Mouse (Mus musculus) frontal cortex, postnatal 14 days (tissue): Measurements from ENCODE around the gene Dedd.

ENCODE experiments used
- DNase-seq, 2 experiments: peaks; one replicate each; pipeline ENCODE4 v3.0.0; 2022; ENCODE audit warnings: low spot score in 2 of 2

Gene Dedd

GRCm38 (mm10) chr1:171360656-171361055 lies 31.7 kb downstream of the Dedd start, which contains the start of gene Klhdc9:
Klhdc9 (minus strand) TSS chr1:171360798.
- peak; percentile 84 to 94 for DNase-seq

- peak in 1 of 2 experiments; percentile 63 for DNase-seq
Measured at GRCm38 (mm10) chr1:171361106-171362103, 32.5 kb downstream of the Dedd start.

DNA sequence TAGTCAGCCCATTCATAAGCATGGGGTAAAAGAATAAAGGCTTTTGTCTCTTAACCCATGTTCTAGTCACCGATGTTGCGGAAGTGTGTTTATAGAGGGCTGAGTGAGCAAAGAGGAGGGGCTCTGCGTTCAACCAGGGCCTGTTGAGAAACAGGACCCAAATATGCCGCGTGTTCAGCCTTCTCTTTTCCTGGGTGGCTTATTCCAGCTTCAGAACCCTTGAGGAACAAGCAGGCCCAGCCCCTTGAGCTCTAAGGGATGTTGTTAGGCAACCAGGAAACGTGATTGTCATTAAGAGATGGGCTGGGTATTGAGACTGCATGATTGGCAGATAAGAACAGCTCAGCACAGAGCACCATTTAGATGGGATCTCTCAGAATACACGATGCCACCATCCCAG lies 37.0 kb downstream of the Dedd start:
- no peak for DNase-seq

DNA sequence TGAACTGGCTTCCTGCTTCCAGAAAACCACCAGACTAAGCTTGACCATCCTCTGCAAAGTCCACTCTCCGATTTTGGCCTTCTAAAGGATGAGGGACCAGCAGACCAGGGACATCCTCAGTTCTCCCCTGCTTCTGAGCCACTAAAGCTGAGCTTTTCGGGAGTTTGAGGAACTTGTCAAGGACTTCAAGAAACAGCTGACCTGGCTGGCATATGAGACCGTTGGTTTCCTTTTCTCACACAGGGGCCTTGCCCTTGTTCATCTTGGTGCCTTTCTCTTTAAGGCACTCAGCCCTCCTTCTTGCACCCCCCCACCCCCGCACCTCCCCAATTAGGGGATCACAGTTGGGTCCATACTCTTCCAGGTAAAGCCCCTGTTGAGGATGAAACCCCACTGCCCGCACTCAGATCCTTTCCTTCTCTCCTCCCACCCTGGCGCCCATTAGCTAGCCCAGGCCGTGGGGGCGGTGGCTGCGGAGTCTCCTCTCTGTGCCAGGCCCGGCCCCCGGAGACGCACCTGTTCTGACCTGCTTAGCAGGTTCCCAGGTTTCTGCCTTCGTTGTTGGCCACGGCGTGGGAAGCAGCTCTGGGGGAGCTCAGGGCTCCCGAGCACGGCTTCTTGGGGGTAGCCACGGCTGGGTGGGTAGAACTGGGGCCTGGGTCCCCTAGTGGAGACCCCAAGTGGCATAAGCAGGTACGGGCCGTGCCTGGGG lies 41.1 kb downstream of the Dedd start, which contains the start of gene Nectin4:
TSS of gene Nectin4 (plus strand) at position 255 of the 712 bp plus-strand sequence.
- DNase-seq = no peak

DNA sequence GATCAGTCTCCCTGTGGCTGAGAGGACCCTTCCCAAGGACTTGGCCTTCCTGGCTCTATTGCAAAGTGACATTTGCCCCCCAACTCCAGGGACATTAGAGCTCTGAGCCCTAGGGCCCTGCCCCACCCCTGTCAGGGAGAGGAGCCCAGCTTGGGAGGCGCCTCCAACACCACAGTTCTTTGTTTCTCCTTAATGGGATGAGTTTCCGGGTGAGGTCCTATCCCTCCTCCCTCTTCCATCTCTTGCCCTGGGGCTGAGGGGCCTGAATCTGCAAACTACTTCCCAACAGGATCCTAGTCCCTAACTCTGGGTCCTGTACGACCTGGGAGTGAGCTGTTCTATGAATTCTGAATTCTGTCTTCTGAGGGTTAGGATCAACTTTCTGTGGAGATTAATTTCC lies 43.9 kb downstream of the Dedd start:
- DNase-seq = no peak

- no peak for DNase-seq
Measured at GRCm38 (mm10) chr1:171373946-171374345, 45.0 kb downstream of the Dedd start.

DNA sequence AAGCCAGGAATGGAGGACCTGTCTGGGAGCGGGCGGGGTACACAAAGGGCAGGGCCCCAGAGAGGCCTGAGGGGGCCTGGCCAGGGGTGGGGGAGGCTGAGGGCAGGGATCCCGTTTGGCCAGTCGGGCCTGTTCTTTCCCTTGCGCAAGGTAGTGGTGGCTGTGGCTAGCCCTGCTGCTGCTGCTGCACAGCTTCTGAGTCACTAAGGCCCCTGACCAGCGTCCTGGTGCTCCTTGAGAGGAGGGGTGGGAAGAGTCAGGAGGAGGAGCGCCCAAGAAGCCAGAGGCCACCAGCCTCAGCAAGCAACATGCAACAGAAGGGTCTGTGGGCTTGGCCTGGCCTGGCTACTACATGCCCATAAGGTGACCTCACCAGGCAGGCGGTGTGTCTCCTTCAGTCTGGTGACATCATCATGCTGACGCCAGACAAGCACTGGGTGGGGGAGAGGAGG lies 46.7 kb downstream of the Dedd start:
- DNase-seq = no peak

DNA sequence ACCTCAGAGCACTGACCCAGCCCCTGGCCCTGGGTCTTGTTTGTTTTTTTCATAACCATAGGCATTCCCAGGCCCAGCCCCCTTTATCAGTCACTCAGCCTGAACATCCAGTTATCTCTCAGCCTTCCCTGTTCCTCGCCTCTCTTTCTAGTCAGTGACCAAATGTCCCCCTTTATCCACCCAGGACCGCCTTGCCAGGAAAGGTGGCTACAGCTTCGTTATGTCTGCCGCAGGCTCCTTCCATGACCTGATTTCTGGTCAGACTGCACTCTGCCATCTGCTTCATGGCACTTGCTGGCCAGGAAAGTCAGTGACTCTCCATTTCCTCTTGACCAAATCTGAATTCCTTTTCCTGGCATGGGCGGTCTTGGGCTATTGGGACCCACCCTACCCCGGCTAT lies 49.4 kb downstream of the Dedd start:
- DNase-seq = no peak

- DNase-seq = peak; percentile 53 to 62
Measured at GRCm38 (mm10) chr1:171379935-171380599, 51.1 kb downstream of the Dedd start.

DNA sequence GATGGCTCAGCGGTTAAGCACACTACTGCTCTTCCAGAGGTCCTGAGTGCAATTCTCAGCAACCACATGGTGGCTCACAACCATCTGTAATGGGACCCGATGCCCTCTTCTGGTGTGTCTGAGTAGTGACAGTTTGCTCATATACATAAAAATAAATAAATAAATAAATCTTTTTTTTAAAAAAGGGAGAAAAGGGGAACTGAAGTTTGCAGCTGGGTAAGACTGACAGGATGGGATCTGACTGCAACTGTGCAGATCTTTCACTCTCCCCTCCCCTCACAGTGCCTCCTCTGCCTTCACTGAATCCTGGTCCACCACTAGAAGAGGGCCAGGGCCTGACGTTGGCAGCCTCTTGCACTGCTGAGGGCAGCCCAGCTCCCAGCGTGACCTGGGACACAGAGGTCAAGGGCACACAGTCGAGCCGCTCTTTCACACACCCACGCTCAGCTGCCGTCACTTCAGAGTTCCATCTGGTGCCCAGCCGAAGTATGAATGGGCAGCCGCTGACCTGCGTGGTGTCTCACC lies 53.2 kb downstream of the Dedd start:
- DNase-seq = no peak

DNA sequence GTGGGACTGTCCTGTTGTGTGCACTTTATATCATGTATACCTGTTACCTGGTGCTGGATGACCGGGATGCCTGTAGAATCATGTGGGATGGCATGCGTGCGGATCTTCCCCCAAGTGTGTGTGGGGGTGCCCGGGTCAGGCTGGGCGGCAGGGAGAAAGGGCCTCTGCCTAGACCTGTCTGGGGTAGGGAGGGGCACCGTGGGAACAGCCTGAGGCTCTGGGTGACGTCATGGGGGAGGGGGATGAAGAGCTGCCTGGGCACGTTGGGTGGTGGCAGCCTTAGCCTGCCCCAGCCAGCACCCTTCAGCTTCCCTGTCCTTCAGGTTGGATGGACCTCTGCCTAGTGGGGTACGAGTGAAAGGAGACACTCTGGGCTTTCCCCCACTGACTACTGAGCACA lies 55.4 kb downstream of the Dedd start:
- DNase-seq = no peak

GRCm38 (mm10) chr1:171385171-171385570 lies 56.2 kb downstream of the Dedd start:
- DNase-seq = no peak

DNA sequence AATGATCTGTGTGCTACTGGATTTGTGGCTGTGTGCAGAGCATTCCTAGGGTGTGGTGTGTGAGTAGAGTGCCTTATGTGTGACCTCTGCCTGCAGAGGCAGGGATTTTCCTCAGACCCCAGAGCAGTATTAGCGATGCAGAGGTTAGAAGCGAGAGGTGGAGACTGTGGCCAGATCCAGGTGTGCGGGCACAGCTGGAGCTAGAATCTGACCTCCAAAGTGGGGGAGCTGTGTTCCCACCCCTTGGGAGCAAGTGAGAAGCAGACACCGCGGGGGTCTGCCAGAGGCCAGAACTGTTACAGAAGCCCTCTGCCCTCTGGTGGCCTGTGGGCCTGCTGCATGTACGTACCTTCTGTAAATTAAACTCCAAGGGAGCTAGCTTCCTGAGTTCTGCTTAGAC lies 58.2 kb downstream of the Dedd start:
- no peak for DNase-seq

DNA sequence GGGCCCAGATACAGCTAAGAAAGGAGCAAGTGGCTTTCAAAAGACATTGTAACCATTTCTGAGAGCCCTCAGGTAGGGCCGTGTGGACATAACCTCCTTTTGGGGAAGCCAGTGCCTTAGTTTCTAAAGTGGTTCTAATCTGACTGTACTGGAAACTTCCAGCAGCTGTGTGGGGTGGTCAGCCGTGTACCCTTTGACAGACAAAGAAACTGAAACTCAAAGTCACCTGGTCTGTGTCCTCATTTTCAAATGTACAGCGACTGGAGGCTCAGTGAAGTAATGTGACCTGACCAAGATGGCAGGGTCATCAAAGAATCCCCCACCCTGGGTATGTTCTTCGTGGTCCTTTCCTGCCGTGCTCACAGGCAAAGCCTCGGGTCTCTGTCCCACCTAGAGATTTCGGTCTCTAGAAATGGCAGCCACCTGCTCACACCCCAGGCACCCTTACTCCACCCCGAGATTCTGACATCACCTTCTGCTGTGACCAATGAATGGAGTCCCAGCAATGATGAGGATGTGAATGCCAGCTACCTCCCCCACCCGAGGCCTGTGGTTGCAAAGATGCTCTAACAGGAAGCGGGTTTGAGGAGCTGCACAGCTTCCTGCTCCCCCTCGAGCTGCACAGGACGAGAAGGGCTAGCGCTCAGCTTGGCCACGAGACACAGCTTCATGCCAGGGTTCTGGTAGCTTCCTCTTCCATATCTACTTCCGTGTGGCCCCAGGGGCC lies 59.6 kb downstream of the Dedd start, which contains the start of gene Arhgap30:
TSS of gene Arhgap30 (plus strand) at position 579 of the 727 bp plus-strand sequence.
- peak in 1 of 2 experiments; percentile 38 for DNase-seq

DNA sequence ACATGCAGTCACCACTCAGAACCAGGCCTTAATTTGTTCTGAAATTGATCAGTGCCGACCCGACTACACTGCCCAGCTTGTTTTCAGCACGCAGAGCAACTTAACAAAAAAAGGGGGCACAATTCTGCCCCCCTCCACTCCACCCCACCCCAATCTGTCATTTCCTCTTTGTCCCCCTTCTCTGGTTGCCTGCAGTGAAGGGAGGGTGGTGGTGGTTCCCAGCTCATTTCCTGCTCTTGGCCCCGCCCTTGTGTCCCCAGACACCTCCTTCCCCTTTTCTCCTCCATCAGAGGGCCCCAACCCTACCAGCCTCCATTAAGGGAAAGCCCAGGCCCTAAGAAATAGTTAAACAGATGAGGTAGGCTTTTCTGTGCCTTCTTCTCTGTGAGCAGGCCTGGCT lies 61.2 kb downstream of the Dedd start:
- DNase-seq = no peak
